Mouse (Mus musculus): ENCODE measurements around the gene Zfp663. TPM values are rescaled to one million over a fixed set of nuclear protein-coding genes. Genes with fewer than 3 reads are reported as not detected.

Gene Zfp663
- polyA plus RNA-seq, 1 experiment: not detected

DNA sequence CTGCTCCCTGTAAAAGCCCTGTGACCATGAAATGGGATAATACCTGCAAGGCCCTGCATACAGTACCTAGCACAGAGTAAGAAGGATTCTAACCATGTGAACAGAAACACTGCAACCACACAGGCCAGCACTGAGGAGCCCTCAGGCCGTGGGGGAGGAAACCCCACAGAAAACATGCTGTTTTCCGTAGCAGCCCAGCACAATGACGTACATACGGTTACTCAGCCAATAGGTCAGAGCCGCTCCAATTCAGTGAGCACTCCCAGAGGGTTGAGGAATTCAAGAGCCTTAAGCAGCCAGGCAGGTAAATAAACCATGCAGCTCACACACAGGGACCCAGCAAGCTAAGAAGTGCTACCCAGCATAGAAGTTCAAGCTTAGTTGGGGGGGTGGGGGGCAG, 44.6 kb downstream of the Zfp663 start:
- H3K27me3 ChIP-seq (ENCODE audit: control insufficient read depth, insufficient read depth, low read length): no peaks in the 10 kb centered on the region
- no peak for TF ChIP-seq CTCF (IDR thresholded peaks at IDR 0.05; ENCODE audit: borderline replicate concordance, insufficient read depth, low read depth, low read length)
- no peak for TF ChIP-seq POLR2A (IDR thresholded peaks at IDR 0.05; ENCODE audit: borderline replicate concordance, insufficient read depth, low read length)
- H3K27ac ChIP-seq (ENCODE audit: insufficient read depth, low read length): peak overlapping the region; percentile 73
- WGBS: 3% methylated on average over 5 of the region's 5 CpGs
- peaks cover 62% of the 10 kb centered on the region for H3K4me1 ChIP-seq (ENCODE audit: control insufficient read depth, insufficient read depth, low read length)
- peak overlapping the region; percentile 65 for H3K4me3 ChIP-seq (replicated peaks; ENCODE audit: insufficient read depth, low read depth, low read length)
- DNase-seq: peak; percentile 65 to 78

DNA sequence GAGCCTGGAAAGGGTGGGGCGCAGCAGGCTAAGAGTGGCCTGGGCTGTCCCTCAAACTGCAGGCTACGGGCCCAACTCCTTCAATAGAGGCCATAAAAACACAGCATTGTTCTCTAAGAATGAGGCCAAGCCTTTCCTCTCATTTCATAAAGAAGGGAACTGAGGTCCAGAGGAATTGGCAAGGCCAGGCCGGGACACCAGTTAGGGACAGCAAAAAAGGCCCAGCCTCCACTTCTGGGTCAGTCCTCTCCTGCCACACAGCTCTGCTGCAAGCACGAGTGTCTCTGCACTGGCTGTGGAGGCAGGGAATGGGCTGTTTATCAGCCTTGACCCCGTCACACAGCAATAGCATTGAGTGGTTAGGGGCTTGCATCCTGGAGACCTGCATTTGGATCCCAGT, 45.0 kb downstream of the Zfp663 start:
- TF ChIP-seq POLR2A (IDR thresholded peaks at IDR 0.05; ENCODE audit: borderline replicate concordance, insufficient read depth, low read length) (no peak), CTCF (IDR thresholded peaks at IDR 0.05; ENCODE audit: borderline replicate concordance, insufficient read depth, low read depth, low read length) (no peak)
- Histone ChIP-seq H3K4me3 (replicated peaks; ENCODE audit: insufficient read depth, low read depth, low read length) (peak overlapping the region; percentile 65), H3K27ac (ENCODE audit: insufficient read depth, low read length) (peak overlapping the region; percentile 73), H3K27me3 (ENCODE audit: control insufficient read depth, insufficient read depth, low read length) (no peaks in the 10 kb centered on the region), H3K4me1 (ENCODE audit: control insufficient read depth, insufficient read depth, low read length) (peaks cover 66% of the 10 kb centered on the region)
- 49% methylated on average over 5 of the region's 5 CpGs for WGBS
- DNase-seq: peak; percentile 48 to 60

DNA sequence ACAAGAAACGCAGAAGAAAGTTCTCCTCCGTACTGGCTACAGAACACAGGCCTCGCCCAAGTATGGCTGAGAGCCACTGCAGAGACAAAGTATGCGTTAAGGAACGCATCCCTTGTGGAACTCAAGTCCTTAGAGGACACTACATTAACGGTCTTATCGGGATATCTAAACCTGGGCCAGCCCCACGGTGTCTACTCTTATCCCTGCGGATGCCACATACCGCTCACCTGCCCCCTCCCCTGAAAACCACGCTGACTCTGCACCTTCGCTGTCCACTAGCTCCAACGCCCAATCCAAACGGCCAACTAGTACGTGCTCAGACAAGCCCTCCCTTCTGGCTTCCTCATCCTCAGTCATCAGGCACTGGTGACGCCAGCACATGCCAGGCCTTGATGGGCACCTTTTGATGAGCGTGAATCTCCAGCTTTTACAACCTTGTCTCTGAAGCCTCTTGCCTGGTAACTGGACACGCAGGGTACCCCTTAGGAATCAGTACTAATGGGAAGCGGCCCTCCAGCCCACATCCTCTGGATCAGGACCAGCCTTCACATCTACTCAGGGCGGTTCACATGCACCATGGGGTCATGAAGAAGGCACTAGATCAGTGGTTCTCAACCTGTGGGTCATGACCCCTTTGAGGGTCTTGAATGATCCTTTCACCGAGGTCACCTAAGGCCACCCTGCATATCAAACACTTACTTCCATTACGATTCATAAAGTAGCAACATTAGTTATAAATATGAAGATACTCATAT, 46.4 kb downstream of the Zfp663 start:
- WGBS: 71% methylated on average over 22 of the region's 22 CpGs
- Histone ChIP-seq H3K27ac (ENCODE audit: insufficient read depth, low read length) (peak overlapping the region; percentile 74), H3K4me1 (ENCODE audit: control insufficient read depth, insufficient read depth, low read length) (peaks cover 73% of the 10 kb centered on the region), H3K27me3 (ENCODE audit: control insufficient read depth, insufficient read depth, low read length) (no peaks in the 10 kb centered on the region), H3K4me3 (replicated peaks; ENCODE audit: insufficient read depth, low read depth, low read length) (no peak overlapping the region)
- no peak for DNase-seq
- no peak for TF ChIP-seq POLR2A (IDR thresholded peaks at IDR 0.05; ENCODE audit: borderline replicate concordance, insufficient read depth, low read length)
- TF ChIP-seq CTCF (IDR thresholded peaks at IDR 0.05; ENCODE audit: borderline replicate concordance, insufficient read depth, low read depth, low read length): no peak

DNA sequence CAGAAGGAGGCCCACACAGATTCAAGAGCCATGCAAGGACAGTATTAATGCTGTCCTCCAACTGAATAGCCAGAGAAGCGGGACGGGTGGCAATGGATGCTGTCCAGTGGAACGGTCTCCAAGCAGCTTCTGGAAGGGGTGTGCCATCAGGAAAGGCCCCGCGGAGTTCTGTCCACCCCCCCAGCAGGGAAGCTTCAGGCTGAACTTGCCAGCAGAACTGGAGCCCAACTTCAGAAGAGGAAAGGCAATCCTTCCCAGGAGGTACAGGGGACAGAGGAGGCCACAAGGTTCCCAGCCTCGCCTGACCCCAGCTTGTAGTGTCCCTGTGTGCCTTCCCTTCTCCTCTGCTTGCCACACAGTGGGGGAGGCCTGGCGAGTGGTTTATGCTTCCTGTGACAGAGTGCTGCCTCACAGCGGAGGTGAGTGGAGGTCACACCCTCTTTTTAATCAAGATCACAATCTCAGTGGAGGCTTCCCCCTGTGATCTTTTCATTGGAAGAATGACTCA, 47.1 kb downstream of the Zfp663 start:
- TF ChIP-seq POLR2A (IDR thresholded peaks at IDR 0.05; ENCODE audit: borderline replicate concordance, insufficient read depth, low read length) (no peak), CTCF (IDR thresholded peaks at IDR 0.05; ENCODE audit: borderline replicate concordance, insufficient read depth, low read depth, low read length) (peak; percentile 45; the same call in 1 of the 2 replicates)
- WGBS: 2% methylated on average over 8 of the region's 8 CpGs
- Histone ChIP-seq H3K4me1 (ENCODE audit: control insufficient read depth, insufficient read depth, low read length) (peaks cover 80% of the 10 kb centered on the region), H3K27ac (ENCODE audit: insufficient read depth, low read length) (peak overlapping the region; percentile 74), H3K27me3 (ENCODE audit: control insufficient read depth, insufficient read depth, low read length) (no peaks in the 10 kb centered on the region), H3K4me3 (replicated peaks; ENCODE audit: insufficient read depth, low read depth, low read length) (no peak overlapping the region)
- peak; percentile 73 to 78 for DNase-seq

DNA sequence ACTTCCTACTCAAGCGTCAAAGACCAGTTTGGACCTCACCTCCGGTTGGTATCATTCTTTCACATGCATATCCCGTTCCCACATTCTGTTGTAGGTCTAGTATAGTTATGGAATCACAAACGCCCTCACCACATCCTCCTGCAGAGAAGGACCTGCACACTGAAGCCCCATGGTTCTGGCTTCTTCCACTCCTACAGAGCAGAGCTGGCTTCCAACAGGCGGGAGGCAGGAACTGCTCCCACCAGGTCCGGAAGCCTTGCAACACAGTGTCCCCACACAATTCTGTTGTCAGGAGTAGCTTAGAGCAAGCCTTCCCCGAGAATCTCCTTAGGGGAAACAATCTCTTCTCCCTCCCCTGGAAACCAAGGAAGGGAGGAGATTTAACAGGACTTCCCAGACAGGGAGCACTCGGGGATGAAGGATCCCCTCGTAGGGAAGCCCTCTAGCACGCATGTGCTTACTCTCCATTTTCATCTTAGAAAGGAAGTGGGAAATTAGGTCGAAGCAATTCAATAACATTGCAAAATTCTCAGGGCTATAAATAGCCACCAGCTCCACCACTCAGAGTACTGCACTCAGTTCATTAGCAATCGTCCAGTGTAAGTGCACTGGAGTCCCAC, 47.9 kb downstream of the Zfp663 start:
- Histone ChIP-seq H3K4me3 (replicated peaks; ENCODE audit: insufficient read depth, low read depth, low read length) (no peak overlapping the region), H3K27me3 (ENCODE audit: control insufficient read depth, insufficient read depth, low read length) (no peaks in the 10 kb centered on the region), H3K4me1 (ENCODE audit: control insufficient read depth, insufficient read depth, low read length) (peaks cover 87% of the 10 kb centered on the region), H3K27ac (ENCODE audit: insufficient read depth, low read length) (peak overlapping the region; percentile 74)
- 5% methylated on average over 12 of the region's 12 CpGs for WGBS
- TF ChIP-seq POLR2A (IDR thresholded peaks at IDR 0.05; ENCODE audit: borderline replicate concordance, insufficient read depth, low read length) (no peak), CTCF (IDR thresholded peaks at IDR 0.05; ENCODE audit: borderline replicate concordance, insufficient read depth, low read depth, low read length) (no peak)
- DNase-seq: peak; percentile 65 to 72

DNA sequence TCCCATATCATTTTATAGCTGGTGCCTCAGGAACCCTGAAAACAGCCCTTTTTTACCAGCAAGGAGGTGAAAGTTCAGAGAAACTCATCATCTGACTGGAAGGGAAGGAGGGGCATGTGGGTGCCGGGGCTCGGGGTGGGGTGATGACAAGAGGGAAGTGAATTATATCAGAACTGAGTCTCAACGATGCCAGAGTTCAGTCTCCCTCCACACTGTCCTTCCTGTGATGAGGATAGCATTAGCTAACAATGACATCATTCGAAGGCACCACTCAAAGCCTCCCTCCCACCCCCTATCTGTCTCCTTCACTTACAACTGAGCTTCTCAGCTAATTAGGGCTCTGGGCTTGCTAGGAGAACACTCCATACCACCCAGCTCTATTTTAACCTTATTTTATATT, 49.0 kb downstream of the Zfp663 start:
- 67% methylated on average over 4 of the region's 4 CpGs for WGBS
- peaks cover 91% of the 10 kb centered on the region for H3K4me1 ChIP-seq (ENCODE audit: control insufficient read depth, insufficient read depth, low read length)

DNA sequence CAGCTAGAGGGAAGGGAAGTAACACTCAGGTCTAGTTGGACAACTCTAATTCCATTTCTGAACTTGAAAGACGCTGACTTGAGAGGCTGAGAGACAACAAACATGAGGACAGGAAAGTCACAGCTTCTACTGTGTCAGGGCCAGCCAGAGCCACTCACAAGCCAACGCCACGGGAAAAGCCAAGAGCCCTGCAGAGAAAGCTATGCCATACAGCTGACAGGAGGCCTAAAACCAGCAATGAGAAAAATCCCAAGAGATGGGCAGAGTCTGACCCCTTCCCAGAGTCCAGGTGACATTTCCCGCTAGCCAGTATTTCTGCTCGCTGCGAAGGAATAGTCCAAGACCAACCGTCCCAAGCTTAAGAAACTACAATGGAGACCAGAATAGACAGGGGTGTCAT, 49.6 kb downstream of the Zfp663 start:
- TF ChIP-seq POLR2A (IDR thresholded peaks at IDR 0.05; ENCODE audit: borderline replicate concordance, insufficient read depth, low read length): no peak
- no peak for TF ChIP-seq CTCF (IDR thresholded peaks at IDR 0.05; ENCODE audit: borderline replicate concordance, insufficient read depth, low read depth, low read length)
- peak; percentile 60 to 61 for DNase-seq
- Histone ChIP-seq H3K4me1 (ENCODE audit: control insufficient read depth, insufficient read depth, low read length) (peaks cover 91% of the 10 kb centered on the region), H3K4me3 (replicated peaks; ENCODE audit: insufficient read depth, low read depth, low read length) (no peak overlapping the region), H3K27ac (ENCODE audit: insufficient read depth, low read length) (no peak overlapping the region), H3K27me3 (ENCODE audit: control insufficient read depth, insufficient read depth, low read length) (no peaks in the 10 kb centered on the region)
- WGBS: 21% methylated on average over 7 of the region's 7 CpGs

More for the DNA sequence above, 49.0 kb downstream of the Zfp663 start:
- Histone ChIP-seq H3K27me3 (ENCODE audit: control insufficient read depth, insufficient read depth, low read length) (no peaks in the 10 kb centered on the region), H3K4me3 (replicated peaks; ENCODE audit: insufficient read depth, low read depth, low read length) (no peak overlapping the region), H3K27ac (ENCODE audit: insufficient read depth, low read length) (no peak overlapping the region)
- DNase-seq: peak in 1 of 2 experiments; percentile 13
- no peak for TF ChIP-seq POLR2A (IDR thresholded peaks at IDR 0.05; ENCODE audit: borderline replicate concordance, insufficient read depth, low read length)
- no peak for TF ChIP-seq CTCF (IDR thresholded peaks at IDR 0.05; ENCODE audit: borderline replicate concordance, insufficient read depth, low read depth, low read length)
